Mouse (Mus musculus): Measurements from ENCODE around the gene Fbxl12. TPM values are rescaled to one million over a fixed set of nuclear protein-coding genes. Genes with fewer than 3 reads are reported as not detected.
"Not testable (repeated sequence)": the region's sequence is repeated elsewhere in the genome, so short reads cannot be mapped to it uniquely, and the experiment has no call there.

Gene Fbxl12
- polyA plus RNA-seq (2015; fragmentation: Nextera tagmentation; extraction: Ambion mirVana) = 149 and 159 TPM in 2 replicates

DNA sequence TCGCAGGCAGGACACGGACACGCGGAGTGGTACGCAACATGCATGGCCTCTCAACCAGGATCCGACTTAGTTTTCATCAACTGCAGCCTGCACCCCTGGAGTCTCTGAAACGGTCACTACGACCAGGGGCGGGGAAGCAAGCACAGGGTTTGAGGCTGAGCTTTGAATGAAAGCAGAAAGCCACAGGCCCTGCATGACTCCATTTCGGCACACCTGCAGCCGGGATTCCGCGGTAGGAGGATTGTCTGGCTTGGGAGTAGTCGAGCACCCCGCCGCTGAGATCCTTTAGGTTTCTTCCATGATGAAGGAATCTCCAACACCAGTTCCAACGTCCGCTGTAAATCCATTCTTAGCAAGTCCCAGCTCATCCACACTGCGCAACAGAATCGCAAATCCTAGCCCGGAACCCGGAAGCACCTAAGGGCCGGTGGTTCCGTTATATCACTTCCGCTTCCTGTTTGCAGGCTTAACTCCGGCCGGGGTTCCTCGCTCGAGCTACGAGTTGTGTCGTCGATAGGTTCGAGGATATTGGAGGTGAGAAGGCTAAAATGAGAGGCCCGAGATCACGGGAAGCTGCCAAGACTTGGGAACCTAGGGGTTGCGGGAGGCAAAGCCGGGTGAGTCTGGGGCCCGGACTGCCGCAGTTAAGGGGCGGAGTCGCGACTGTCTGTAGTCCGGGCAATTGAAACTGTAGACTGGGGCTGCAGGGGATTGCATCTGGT lies at the start of gene Fbxl12:
Fbxl12 (minus strand) TSS at position 408 of the 722 bp plus-strand sequence.
- DNase-seq (ENCODE audit: low spot score) = peak; percentile 83

- no peak for DNase-seq (ENCODE audit: low spot score)
Observed at GRCm38 (mm10) chr9:20692863-20693262, 48.3 kb upstream of the Fbxl12 start.

DNA sequence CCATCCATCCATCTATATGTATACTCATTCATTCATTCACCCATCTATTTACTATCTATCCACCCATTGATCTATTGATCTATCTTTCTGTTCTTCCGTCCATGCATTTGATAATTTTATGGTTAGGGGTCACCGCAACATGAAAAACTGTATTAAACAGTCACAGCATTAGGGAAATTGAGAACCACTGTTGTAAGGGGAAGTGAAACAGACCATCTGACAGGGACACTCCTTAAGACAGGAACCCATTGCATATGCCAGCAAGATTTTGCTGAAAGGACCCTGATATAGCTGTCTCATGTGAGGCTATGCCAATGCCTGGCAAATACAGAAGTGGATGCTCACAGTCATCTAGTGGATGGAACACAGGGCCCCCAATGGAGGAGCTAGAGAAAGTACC lies 45.9 kb upstream of the Fbxl12 start:
- DNase-seq (ENCODE audit: low spot score) = not testable (repeated sequence)

- DNase-seq (ENCODE audit: low spot score) = no peak
Observed at GRCm38 (mm10) chr9:20689913-20690312, 45.3 kb upstream of the Fbxl12 start.

DNA sequence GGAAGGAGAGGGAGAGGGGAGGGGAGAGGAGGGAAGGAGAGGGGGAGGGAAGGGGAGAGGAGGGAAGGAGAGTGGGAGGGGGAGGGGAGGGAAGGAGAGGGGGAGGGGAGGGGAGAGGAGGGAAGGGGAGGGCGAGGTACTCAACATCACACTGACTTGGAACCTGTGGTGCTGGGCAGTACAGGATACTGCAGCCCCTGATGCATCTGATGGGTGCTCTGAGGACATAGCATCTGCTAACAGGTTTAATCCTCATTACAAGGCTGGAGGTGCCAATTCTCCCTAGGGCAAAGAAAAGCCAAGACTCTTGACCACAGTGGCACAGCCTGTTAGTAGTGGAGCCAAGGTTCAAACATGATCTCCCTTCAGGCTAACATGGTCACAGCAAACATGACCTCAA lies 44.8 kb upstream of the Fbxl12 start:
- no peak for DNase-seq (ENCODE audit: low spot score)

- no peak for DNase-seq (ENCODE audit: low spot score)
Observed at GRCm38 (mm10) chr9:20685081-20685861, 40.7 kb upstream of the Fbxl12 start.

- no peak for DNase-seq (ENCODE audit: low spot score)
Observed at GRCm38 (mm10) chr9:20682389-20682722, 37.8 kb upstream of the Fbxl12 start.

- DNase-seq (ENCODE audit: low spot score) = no peak
Observed at GRCm38 (mm10) chr9:20681546-20682388, 37.2 kb upstream of the Fbxl12 start.

DNA sequence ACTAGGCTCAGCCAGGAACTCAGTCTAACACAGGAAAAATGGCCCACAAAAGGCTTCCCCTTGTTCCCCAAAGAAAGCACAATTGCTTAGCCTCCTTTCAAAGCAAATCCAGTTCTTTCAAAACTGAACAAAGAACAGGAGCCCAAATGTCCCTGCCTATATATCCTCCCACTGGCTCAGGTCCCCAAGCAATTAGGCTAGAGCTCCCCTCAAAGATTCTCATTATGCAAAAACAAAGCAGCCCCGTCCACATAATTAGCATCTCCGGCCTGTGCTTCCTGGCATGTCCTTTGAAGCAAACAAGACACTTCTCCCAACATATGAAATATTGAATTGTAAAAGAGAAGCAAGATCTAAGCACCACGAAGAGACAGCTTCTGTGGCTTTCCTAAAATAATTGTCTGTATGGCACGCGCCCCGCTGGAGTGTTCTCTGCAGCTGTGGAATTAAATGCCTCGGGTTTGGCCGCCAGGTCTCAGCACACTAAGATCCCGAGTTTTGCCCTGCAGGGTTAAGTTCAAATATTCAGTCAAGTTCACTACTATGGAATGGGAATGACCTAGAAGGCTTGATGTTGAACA lies 35.9 kb upstream of the Fbxl12 start:
- DNase-seq (ENCODE audit: low spot score) = no peak

- no peak for DNase-seq (ENCODE audit: low spot score)
Observed at GRCm38 (mm10) chr9:20677892-20678291, 33.3 kb upstream of the Fbxl12 start.

GRCm38 (mm10) chr9:20672047-20672446 lies 27.5 kb upstream of the Fbxl12 start:
- DNase-seq (ENCODE audit: low spot score) = no peak

DNA sequence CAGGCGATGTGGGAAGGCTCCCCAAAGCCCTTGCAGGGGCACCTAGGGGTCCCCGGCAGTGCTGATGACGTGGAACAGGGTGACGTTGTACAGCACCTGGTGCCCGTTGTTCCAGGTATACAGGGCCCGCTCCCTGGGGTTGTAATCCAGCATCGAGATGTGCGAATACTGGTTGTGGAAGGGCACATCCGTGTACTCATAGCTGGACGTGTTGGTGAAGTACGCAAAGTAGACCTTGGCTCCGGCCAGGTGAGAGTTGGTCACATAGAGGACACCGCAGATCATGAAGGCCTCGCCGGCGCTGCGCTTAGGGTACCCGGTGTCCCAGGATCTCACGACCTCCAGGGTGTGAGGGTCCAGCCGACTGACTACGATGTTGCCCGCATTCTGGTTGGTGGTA lies 23.5 kb upstream of the Fbxl12 start:
- no peak for DNase-seq (ENCODE audit: low spot score)

GRCm38 (mm10) chr9:20666510-20667034 lies 22.0 kb upstream of the Fbxl12 start:
- peak; percentile 64 for DNase-seq (ENCODE audit: low spot score)

- DNase-seq (ENCODE audit: low spot score) = no peak
Observed at GRCm38 (mm10) chr9:20665925-20666324, 21.4 kb upstream of the Fbxl12 start.

GRCm38 (mm10) chr9:20664982-20665637 lies 20.5 kb upstream of the Fbxl12 start:
- no peak for DNase-seq (ENCODE audit: low spot score)

DNA sequence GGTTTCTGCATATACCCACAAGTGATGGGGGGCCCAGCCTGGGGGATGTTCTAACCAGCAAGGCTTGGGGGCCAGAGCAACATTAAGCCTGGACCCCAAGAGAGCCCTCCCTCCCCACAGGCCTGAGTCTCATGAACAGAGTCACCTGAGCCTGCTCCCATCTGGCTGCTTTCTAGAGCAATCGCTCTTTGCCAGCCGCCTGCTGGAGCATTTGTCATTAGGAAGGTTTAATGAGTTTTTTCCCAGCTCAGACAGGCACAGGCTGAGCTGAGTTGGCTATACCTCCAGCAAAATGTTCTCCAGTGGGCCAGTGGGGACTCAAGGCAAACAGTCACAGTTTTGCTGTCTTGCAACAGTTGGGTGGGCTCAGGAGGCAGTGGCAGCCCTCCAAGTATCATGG lies 19.8 kb upstream of the Fbxl12 start:
- no peak for DNase-seq (ENCODE audit: low spot score)

- no peak for DNase-seq (ENCODE audit: low spot score)
Observed at GRCm38 (mm10) chr9:20663956-20664355, 19.4 kb upstream of the Fbxl12 start.

DNA sequence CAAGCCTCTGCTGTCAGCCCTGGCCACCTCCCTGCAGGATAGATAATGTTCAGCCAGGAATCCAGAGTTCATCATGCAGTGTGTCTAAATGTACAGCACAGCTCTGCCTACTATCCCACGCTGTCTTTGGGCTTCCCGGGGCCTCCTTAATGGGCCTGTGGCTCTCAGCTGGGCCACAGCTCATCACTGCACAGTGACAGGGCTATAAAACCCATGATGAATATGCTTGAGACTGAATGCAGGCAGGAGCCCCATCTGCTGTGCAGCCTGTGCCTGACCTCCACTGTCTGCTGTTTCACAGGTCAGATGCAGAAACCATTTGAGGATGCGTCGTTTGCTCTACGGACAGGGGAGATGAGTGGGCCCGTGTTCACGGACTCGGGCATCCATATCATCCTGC lies 18.3 kb upstream of the Fbxl12 start:
- no peak for DNase-seq (ENCODE audit: low spot score)

- DNase-seq (ENCODE audit: low spot score) = peak; percentile 66
Observed at GRCm38 (mm10) chr9:20662325-20662724, 17.8 kb upstream of the Fbxl12 start.

DNA sequence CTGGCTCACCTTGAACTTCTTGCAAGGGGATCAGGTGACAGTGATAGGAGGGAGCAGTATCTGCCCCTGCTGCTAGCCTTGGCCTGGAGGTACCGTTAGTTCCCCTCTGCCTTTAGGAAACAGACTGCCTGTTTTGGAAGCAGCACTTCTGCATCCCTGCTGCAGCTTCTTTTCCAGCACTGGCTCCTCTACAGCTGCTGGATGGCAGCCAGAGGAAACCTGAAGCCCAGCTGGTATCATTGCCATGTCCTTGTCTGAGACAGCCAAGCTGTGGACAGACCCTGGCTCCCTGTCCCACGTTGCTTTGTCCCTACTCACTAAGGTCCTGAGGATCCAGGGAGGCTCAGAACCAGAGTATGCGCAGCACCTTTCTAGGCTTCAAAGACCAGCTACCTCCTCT lies 13.0 kb upstream of the Fbxl12 start:
- DNase-seq (ENCODE audit: low spot score) = no peak

DNA sequence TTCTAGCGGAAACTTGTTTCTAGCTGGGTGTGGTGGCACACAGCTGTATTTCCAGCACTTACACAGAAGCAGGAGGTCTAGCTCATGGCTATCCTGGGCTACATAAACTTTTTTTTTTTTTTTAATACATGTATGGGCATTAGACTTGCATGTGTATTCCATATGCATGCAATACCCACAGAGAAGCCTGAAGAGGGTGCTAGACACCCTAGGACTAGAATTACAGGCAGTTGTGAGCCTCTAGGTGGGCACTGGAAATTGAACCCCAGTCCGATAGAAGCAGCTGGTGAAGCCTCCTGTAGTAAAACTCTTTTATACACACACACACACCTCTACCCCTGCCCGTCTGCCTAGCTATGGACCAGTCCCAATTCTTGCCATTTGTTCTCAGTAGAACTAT lies 9.3 kb upstream of the Fbxl12 start:
- DNase-seq (ENCODE audit: low spot score) = no peak
